ENCODE assay signal across 17 mouse cellular contexts in genomic region chr13:3876448-3876847, GRCm38 (mm10). TPM values are rescaled to one million over a fixed set of nuclear protein-coding genes. Genes with fewer than 3 reads are reported as not detected.
DNase-seq lines count a peak whose midpoint lies in the region; ATAC-seq and TF ChIP-seq lines count a peak whose summit lies in the region.
"Had no signal": no experiment of that assay in that cellular context is flagged by ENCODE, and none has a peak within 500 bp of the region (broad histone marks: within the 10 kb centered on the region; RNA-seq: fewer than 3 reads in every experiment).

No protein-coding gene starts in this region.

- H3K4me1 ChIP-seq in liver, embryonic 12.5 days, result peaks cover 35% of the 10 kb centered on the region
- peaks cover 15% of the 10 kb centered on the region for H3K4me1 ChIP-seq in embryonic facial prominence, embryonic 10.5 days
- H3K4me1 ChIP-seq in limb, embryonic 14.5 days (ENCODE audit: control insufficient read depth, insufficient read depth, low read length), result peaks cover 2% of the 10 kb centered on the region; the same call in 1 of the 2 replicates
- no peaks in the 10 kb centered on the region for H3K4me1 ChIP-seq in neural tube, embryonic 15.5 days

- ATAC-seq in liver, embryonic 12.5 days, result no peak
- peak; percentile 45 for ATAC-seq in limb, embryonic 14.5 days (ENCODE audit: low FRiP score, low read depth)
- no peak for ATAC-seq in neural tube, embryonic 15.5 days (ENCODE audit: low FRiP score)

- 82% methylated on average over 6 of the region's 6 CpGs for WGBS in liver, embryonic 12.5 days (ENCODE audit: insufficient replicate concordance)
- 89% methylated on average over 6 of the region's 6 CpGs for WGBS in embryonic facial prominence, embryonic 10.5 days
- WGBS in limb, embryonic 14.5 days, result 63% methylated on average over 6 of the region's 6 CpGs
- WGBS in neural tube, embryonic 15.5 days, result 79% methylated on average over 6 of the region's 6 CpGs

- peaks cover 12% of the 10 kb centered on the region for H3K36me3 ChIP-seq in liver, embryonic 12.5 days
- H3K36me3 ChIP-seq in embryonic facial prominence, embryonic 10.5 days (replicated peaks), result peaks cover 17% of the 10 kb centered on the region
- H3K36me3 ChIP-seq in limb, embryonic 14.5 days (ENCODE audit: control insufficient read depth, insufficient read depth, low read length), result peaks cover 4% of the 10 kb centered on the region
- no peaks in the 10 kb centered on the region for H3K36me3 ChIP-seq in neural tube, embryonic 15.5 days

- peak overlapping the region; percentile 8; the same call in 1 of the 2 replicates for H3K27ac ChIP-seq in liver, embryonic 12.5 days
- H3K27ac ChIP-seq in embryonic facial prominence, embryonic 10.5 days (replicated peaks), result peak overlapping the region; percentile 74; the same call in 1 of the 2 replicates
- H3K27ac ChIP-seq in limb, embryonic 14.5 days (replicated peaks; ENCODE audit: low read depth, low read length), result peak overlapping the region; percentile 58; the same call in 1 of the 2 replicates
- H3K27ac ChIP-seq in neural tube, embryonic 15.5 days (replicated peaks), result no peak overlapping the region

- peak; percentile 23 to 39 for DNase-seq in cerebellum, postnatal 10 days
- no peak for DNase-seq in cerebellum, postnatal 25 days
- no peak for DNase-seq in liver
- no peak for DNase-seq in embryonic facial prominence, embryonic 10.5 days (ENCODE audit: low spot score)
- DNase-seq in limb, embryonic 14.5 days (ENCODE audit: low spot score), result no peak
- DNase-seq in gastrocnemius, adult 18-20 months (ENCODE audit: low spot score), result no peak
- DNase-seq: adrenal gland, adult 2 months; cerebellum, postnatal 36 days; heart, adult 18-20 months; heart, postnatal 14 days; kidney, postnatal 25 days; right cerebral cortex, postnatal 4 days had no signal

- H3K9me3 ChIP-seq in liver, embryonic 12.5 days (replicated peaks), result no peaks in the 10 kb centered on the region
- no peaks in the 10 kb centered on the region for H3K9me3 ChIP-seq in embryonic facial prominence, embryonic 10.5 days
- H3K9me3 ChIP-seq in limb, embryonic 14.5 days (ENCODE audit: control insufficient read depth, low read length), result no peaks in the 10 kb centered on the region
- H3K9me3 ChIP-seq in neural tube, embryonic 15.5 days (replicated peaks), result no peaks in the 10 kb centered on the region
- H3K9me3 ChIP-seq: stomach, embryonic 15.5 days had no signal

- H3K4me3 ChIP-seq in liver, embryonic 12.5 days, result no peak overlapping the region
- H3K4me3 ChIP-seq in embryonic facial prominence, embryonic 10.5 days, result no peak overlapping the region
- no peak overlapping the region for H3K4me3 ChIP-seq in limb, embryonic 14.5 days (replicated peaks; ENCODE audit: low read length)
- no peak overlapping the region for H3K4me3 ChIP-seq in neural tube, embryonic 15.5 days (replicated peaks)
- H3K4me3 ChIP-seq: stomach, embryonic 15.5 days had no signal

- no peak overlapping the region for H3K9ac ChIP-seq in liver, embryonic 12.5 days
- no peak overlapping the region for H3K9ac ChIP-seq in limb, embryonic 14.5 days (ENCODE audit: low read depth, low read length, severe bottlenecking)
- no peak overlapping the region for H3K9ac ChIP-seq in neural tube, embryonic 15.5 days (replicated peaks)
- H3K9ac ChIP-seq: stomach, embryonic 15.5 days had no signal

- TF ChIP-seq POLR2A in limb, embryonic 14.5 days (IDR thresholded peaks at IDR 0.05; ENCODE audit: borderline replicate concordance, extremely low read depth, insufficient read depth, insufficient read length), result no peak

- no peaks in the 10 kb centered on the region for H3K27me3 ChIP-seq in liver, embryonic 12.5 days (replicated peaks)
- no peaks in the 10 kb centered on the region for H3K27me3 ChIP-seq in embryonic facial prominence, embryonic 10.5 days (replicated peaks; ENCODE audit: low read depth, poor library complexity, severe bottlenecking)
- no peaks in the 10 kb centered on the region for H3K27me3 ChIP-seq in limb, embryonic 14.5 days (ENCODE audit: control insufficient read depth, insufficient read depth, low read length)
- H3K27me3 ChIP-seq in neural tube, embryonic 15.5 days (replicated peaks), result no peaks in the 10 kb centered on the region
- H3K27me3 ChIP-seq: stomach, embryonic 15.5 days had no signal

- no peak overlapping the region for H3K4me2 ChIP-seq in liver, embryonic 12.5 days
- no peak overlapping the region for H3K4me2 ChIP-seq in limb, embryonic 14.5 days (replicated peaks; ENCODE audit: low read depth, low read length, severe bottlenecking)
- no peak overlapping the region for H3K4me2 ChIP-seq in neural tube, embryonic 15.5 days
- H3K4me2 ChIP-seq: stomach, embryonic 15.5 days had no signal

RNA-seq across cellular contexts. Expression of gene Calm5, which starts 22.5 kb away (rescaled TPM):
- not detected in 2 replicates for polyA plus RNA-seq in liver, embryonic 12.5 days (2016; fragmentation: Nextera tagmentation; extraction: Ambion mirVana)
- not detected in 2 replicates for polyA plus RNA-seq in embryonic facial prominence, embryonic 10.5 days (2016; fragmentation: Nextera tagmentation; extraction: Ambion mirVana)
- polyA plus RNA-seq in limb, embryonic 14.5 days (2012; rRNA removed), result not detected in 2 replicates
- 0.47 and 0.94 TPM in 2 replicates for polyA plus RNA-seq in limb, embryonic 14.5 days (2014; fragmentation: Nextera tagmentation; extraction: Ambion mirVana)
- total RNA-seq in gastrocnemius, adult 18-20 months (2021), result under 1 TPM in 1 of 2 experiments, not detected in 1; 0.43 TPM
- not detected in 2 replicates for polyA plus RNA-seq in neural tube, embryonic 15.5 days (2015; fragmentation: Nextera tagmentation; extraction: Ambion mirVana)
- total RNA-seq: adrenal gland, adult 2 months; heart, adult 18-20 months; heart, postnatal 14 days; left cerebral cortex, postnatal 10 days; megakaryocyte progenitor cell, adult 5-6 weeks had no signal
- polyA plus RNA-seq: adrenal gland, adult 2 months; stomach, embryonic 15.5 days had no signal

RNA-seq across cellular contexts. Expression of gene Calm4, which starts 38.9 kb away (rescaled TPM):
- polyA plus RNA-seq in liver, embryonic 12.5 days (2016; fragmentation: Nextera tagmentation; extraction: Ambion mirVana), result not detected in 2 replicates
- polyA plus RNA-seq in embryonic facial prominence, embryonic 10.5 days (2016; fragmentation: Nextera tagmentation; extraction: Ambion mirVana), result not detected in 2 replicates
- 3.6 and 8.6 TPM in 2 replicates for polyA plus RNA-seq in limb, embryonic 14.5 days (2012; rRNA removed)
- polyA plus RNA-seq in limb, embryonic 14.5 days (2014; fragmentation: Nextera tagmentation; extraction: Ambion mirVana), result 21.5 and 51.5 TPM in 2 replicates
- total RNA-seq in gastrocnemius, adult 18-20 months (2021), result 1 to 10 TPM in 1 of 2 experiments, not detected in 1; 1.9 TPM
- 0.17 and 0.27 TPM in 2 replicates for polyA plus RNA-seq in neural tube, embryonic 15.5 days (2015; fragmentation: Nextera tagmentation; extraction: Ambion mirVana)
- total RNA-seq: adrenal gland, adult 2 months; heart, adult 18-20 months; heart, postnatal 14 days; left cerebral cortex, postnatal 10 days; megakaryocyte progenitor cell, adult 5-6 weeks had no signal
- polyA plus RNA-seq: adrenal gland, adult 2 months had no signal

RNA-seq across cellular contexts. Expression of gene Net1, which starts 41.6 kb away (rescaled TPM):
- polyA plus RNA-seq in liver, embryonic 12.5 days (2016; fragmentation: Nextera tagmentation; extraction: Ambion mirVana), result 67.4 and 73.0 TPM in 2 replicates
- 100.0 and 117 TPM in 2 replicates for polyA plus RNA-seq in embryonic facial prominence, embryonic 10.5 days (2016; fragmentation: Nextera tagmentation; extraction: Ambion mirVana)
- polyA plus RNA-seq in limb, embryonic 14.5 days (2012; rRNA removed), result 70.0 and 71.8 TPM in 2 replicates
- polyA plus RNA-seq in limb, embryonic 14.5 days (2014; fragmentation: Nextera tagmentation; extraction: Ambion mirVana), result 115 TPM in 2 replicates
- 10 to 100 TPM; 38.1 to 49.1 TPM for total RNA-seq in gastrocnemius, adult 18-20 months (2021)
- 11.7 and 27.1 TPM in 2 replicates for polyA plus RNA-seq in neural tube, embryonic 15.5 days (2015; fragmentation: Nextera tagmentation; extraction: Ambion mirVana)

RNA-seq across cellular contexts. Expression of gene Tubal3, which starts 41.6 kb away (rescaled TPM):
- not detected in 2 replicates for polyA plus RNA-seq in liver, embryonic 12.5 days (2016; fragmentation: Nextera tagmentation; extraction: Ambion mirVana)
- polyA plus RNA-seq in embryonic facial prominence, embryonic 10.5 days (2016; fragmentation: Nextera tagmentation; extraction: Ambion mirVana), result not detected in 2 replicates
- 0.03 TPM in 1 of 2 replicates, not detected in the other for polyA plus RNA-seq in limb, embryonic 14.5 days (2012; rRNA removed)
- not detected in 2 replicates for polyA plus RNA-seq in limb, embryonic 14.5 days (2014; fragmentation: Nextera tagmentation; extraction: Ambion mirVana)
- total RNA-seq in gastrocnemius, adult 18-20 months (2021), result not detected
- polyA plus RNA-seq in neural tube, embryonic 15.5 days (2015; fragmentation: Nextera tagmentation; extraction: Ambion mirVana), result 0.54 TPM in 1 of 2 replicates, not detected in the other
- total RNA-seq: adrenal gland, adult 2 months; heart, adult 18-20 months; heart, postnatal 14 days; left cerebral cortex, postnatal 10 days; megakaryocyte progenitor cell, adult 5-6 weeks had no signal
- polyA plus RNA-seq: adrenal gland, adult 2 months had no signal

Comparison
In these comparisons a context has a peak if more than half of its experiments do, and no peak if none do; other contexts are left out.
1. DNase-seq: peak in cerebellum, postnatal 10 days (2 of 2); none in cerebellum, postnatal 25 days (0 of 2), liver (single experiment), embryonic facial prominence, embryonic 10.5 days (single experiment), limb, embryonic 14.5 days (single experiment) and gastrocnemius, adult 18-20 months (single experiment).